Mouse (Mus musculus): ENCODE measurements around the gene Dlk1. TPM values are rescaled to one million over a fixed set of nuclear protein-coding genes. Genes with fewer than 3 reads are reported as not detected.

Dlk1 gene
- polyA plus RNA-seq, 1 experiment: not detected

- Histone ChIP-seq H3K4me3 (ENCODE audit: insufficient read depth, poor library complexity, severe bottlenecking) (no peak overlapping the region), H3K36me3 (ENCODE audit: control insufficient read depth, insufficient read depth) (no peaks in the 10 kb centered on the region), H3K79me2 (ENCODE audit: control insufficient read depth, insufficient read depth) (no peaks in the 10 kb centered on the region), H3K27me3 (ENCODE audit: control insufficient read depth, insufficient read depth, insufficient read length) (no peaks in the 10 kb centered on the region), H3ac (ENCODE audit: control insufficient read depth, insufficient read length, low read depth) (no peak overlapping the region), H3K79me3 (ENCODE audit: low read depth) (no peaks in the 10 kb centered on the region)
- TF ChIP-seq FOSL1 (IDR thresholded peaks at IDR 0.05; ENCODE audit: insufficient read depth, low read length, poor library complexity, severe bottlenecking) (no peak), CTCF (IDR thresholded peaks at IDR 0.05; ENCODE audit: control insufficient read depth, insufficient read depth, insufficient read length) (no peak), MYOD1 (IDR thresholded peaks at IDR 0.05; ENCODE audit: control insufficient read depth, insufficient read length, low read depth) (no peak), MYOG (IDR thresholded peaks at IDR 0.05; ENCODE audit: control insufficient read depth, extremely low read depth, insufficient read length) (no peak), CEBPB (IDR thresholded peaks at IDR 0.05; ENCODE audit: low read depth) (no peak)
Observed at GRCm38 (mm10) chr12:109491701-109492100, 39.1 kb downstream of the Dlk1 start.

DNA sequence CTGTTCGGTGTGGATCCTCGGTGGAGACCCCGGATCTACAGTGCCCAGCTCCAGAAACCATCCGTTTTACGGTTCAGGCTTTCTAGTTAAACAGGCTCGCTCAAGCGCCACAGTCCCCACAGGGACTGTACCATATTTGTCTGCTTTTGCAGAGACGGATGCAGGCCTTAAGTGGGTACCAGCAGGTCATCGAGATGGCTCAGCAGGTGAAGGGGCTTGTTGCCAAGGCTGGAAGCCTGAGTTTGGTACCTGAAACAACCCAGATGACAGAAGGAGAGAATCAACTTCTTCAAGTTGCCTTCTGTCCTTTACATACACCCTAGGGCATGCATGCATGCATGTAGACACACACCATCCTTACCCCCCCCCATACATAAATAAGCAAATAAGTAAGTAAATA, 40.8 kb downstream of the Dlk1 start:
- no peak for TF ChIP-seq CEBPB (IDR thresholded peaks at IDR 0.05; ENCODE audit: low read depth)
- no peak for TF ChIP-seq CTCF (IDR thresholded peaks at IDR 0.05; ENCODE audit: control insufficient read depth, insufficient read depth, insufficient read length)
- Histone ChIP-seq H3K79me2 (ENCODE audit: control insufficient read depth, insufficient read depth) (no peaks in the 10 kb centered on the region), H3K79me3 (ENCODE audit: low read depth) (no peaks in the 10 kb centered on the region), H3K4me3 (ENCODE audit: insufficient read depth, poor library complexity, severe bottlenecking) (no peak overlapping the region), H3K36me3 (ENCODE audit: control insufficient read depth, insufficient read depth) (no peaks in the 10 kb centered on the region), H3ac (ENCODE audit: control insufficient read depth, insufficient read length, low read depth) (no peak overlapping the region), H3K27me3 (ENCODE audit: control insufficient read depth, insufficient read depth, insufficient read length) (no peaks in the 10 kb centered on the region)

DNA sequence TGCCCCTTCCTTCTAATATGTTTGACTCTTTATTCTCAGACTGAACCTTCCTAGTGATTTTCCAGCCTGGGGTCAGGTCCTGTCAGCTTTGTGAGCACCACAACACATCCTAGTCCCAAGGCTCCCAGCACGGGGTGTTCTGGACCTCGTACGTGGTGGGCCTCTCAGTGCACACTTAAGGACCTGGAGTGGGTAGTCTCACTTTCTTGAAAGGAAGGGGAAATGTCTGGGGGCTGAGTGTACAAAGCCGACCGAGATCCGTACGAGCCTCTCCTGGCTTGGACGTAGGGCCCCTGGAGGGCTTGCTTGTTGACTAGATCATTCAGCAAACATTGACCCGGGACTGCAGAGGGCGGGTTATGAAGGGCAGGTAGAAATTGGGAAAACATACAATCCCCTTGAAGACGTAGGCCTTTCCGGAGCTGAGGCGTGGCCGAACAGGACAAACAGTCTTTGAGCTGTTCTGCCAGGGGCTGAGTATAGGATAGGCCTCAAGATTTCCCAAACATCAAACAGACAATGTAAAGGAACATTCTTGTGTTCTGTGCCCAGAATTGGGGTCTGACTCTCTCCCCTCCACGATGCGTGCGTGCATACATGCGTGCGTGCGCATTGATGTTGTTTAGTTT, 42.5 kb downstream of the Dlk1 start:
- Histone ChIP-seq H3K79me3 (ENCODE audit: low read depth) (no peaks in the 10 kb centered on the region), H3K4me3 (ENCODE audit: insufficient read depth, poor library complexity, severe bottlenecking) (no peak overlapping the region), H3K27me3 (ENCODE audit: control insufficient read depth, insufficient read depth, insufficient read length) (no peaks in the 10 kb centered on the region), H3K36me3 (ENCODE audit: control insufficient read depth, insufficient read depth) (no peaks in the 10 kb centered on the region), H3K79me2 (ENCODE audit: control insufficient read depth, insufficient read depth) (no peaks in the 10 kb centered on the region), H3ac (ENCODE audit: control insufficient read depth, insufficient read length, low read depth) (no peak overlapping the region)
- no peak for TF ChIP-seq CEBPB (IDR thresholded peaks at IDR 0.05; ENCODE audit: low read depth)
- TF ChIP-seq CTCF (IDR thresholded peaks at IDR 0.05; ENCODE audit: control insufficient read depth, insufficient read depth, insufficient read length): no peak
- no peak for TF ChIP-seq MYOD1 (IDR thresholded peaks at IDR 0.05; ENCODE audit: control insufficient read depth, insufficient read length, low read depth)
- TF ChIP-seq FOSL1 (IDR thresholded peaks at IDR 0.05; ENCODE audit: insufficient read depth, low read length, poor library complexity, severe bottlenecking): no peak
- no peak for TF ChIP-seq MAX (IDR thresholded peaks at IDR 0.05)
- no peak for TF ChIP-seq USF1 (IDR thresholded peaks at IDR 0.05; ENCODE audit: low read depth)
- TF ChIP-seq MYOG (IDR thresholded peaks at IDR 0.05; ENCODE audit: control insufficient read depth, extremely low read depth, insufficient read length): no peak

GRCm38 (mm10) chr12:109496397-109496796, 43.8 kb downstream of the Dlk1 start:
- no peak overlapping the region for H3K4me3 ChIP-seq (ENCODE audit: insufficient read depth, poor library complexity, severe bottlenecking)
- no peaks in the 10 kb centered on the region for H3K79me3 ChIP-seq (ENCODE audit: low read depth)
- no peak overlapping the region for H3ac ChIP-seq (ENCODE audit: control insufficient read depth, insufficient read length, low read depth)
- no peaks in the 10 kb centered on the region for H3K36me3 ChIP-seq (ENCODE audit: control insufficient read depth, insufficient read depth)
- no peak for TF ChIP-seq MYOG (IDR thresholded peaks at IDR 0.05; ENCODE audit: control insufficient read depth, extremely low read depth, insufficient read length)
- TF ChIP-seq USF1 (IDR thresholded peaks at IDR 0.05; ENCODE audit: low read depth): no peak
- TF ChIP-seq CTCF (IDR thresholded peaks at IDR 0.05; ENCODE audit: control insufficient read depth, insufficient read depth, insufficient read length): no peak
- TF ChIP-seq MAX (IDR thresholded peaks at IDR 0.05): no peak
- no peak for TF ChIP-seq MYOD1 (IDR thresholded peaks at IDR 0.05; ENCODE audit: control insufficient read depth, insufficient read length, low read depth)
- no peaks in the 10 kb centered on the region for H3K79me2 ChIP-seq (ENCODE audit: control insufficient read depth, insufficient read depth)
- H3K27me3 ChIP-seq (ENCODE audit: control insufficient read depth, insufficient read depth, insufficient read length): no peaks in the 10 kb centered on the region

DNA sequence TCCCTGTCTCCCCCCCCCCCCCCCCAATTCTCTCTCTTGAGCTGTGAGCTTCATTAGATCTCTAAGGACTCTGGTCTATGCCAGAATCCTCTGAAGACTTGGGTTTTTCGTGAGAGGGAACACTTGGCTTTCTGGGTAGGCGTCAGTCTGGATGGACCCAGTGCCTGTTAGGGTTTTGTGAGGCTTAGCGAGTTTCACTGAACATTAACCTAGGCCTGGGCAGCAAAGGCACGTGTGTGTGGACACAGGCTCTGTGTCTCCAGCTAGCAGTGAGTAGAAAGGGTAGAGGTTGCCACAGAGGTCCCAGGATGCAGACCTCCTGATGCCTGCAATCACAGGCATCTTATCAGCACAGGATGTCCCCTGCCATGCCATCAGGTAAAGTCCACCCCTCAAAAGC, 48.4 kb downstream of the Dlk1 start:
- Histone ChIP-seq H3ac (ENCODE audit: control insufficient read depth, insufficient read length, low read depth) (no peak overlapping the region), H3K36me3 (ENCODE audit: control insufficient read depth, insufficient read depth) (no peaks in the 10 kb centered on the region), H3K79me2 (ENCODE audit: control insufficient read depth, insufficient read depth) (no peaks in the 10 kb centered on the region), H3K27me3 (ENCODE audit: control insufficient read depth, insufficient read depth, insufficient read length) (no peaks in the 10 kb centered on the region), H3K4me3 (ENCODE audit: insufficient read depth, poor library complexity, severe bottlenecking) (no peak overlapping the region), H3K79me3 (ENCODE audit: low read depth) (no peaks in the 10 kb centered on the region)
- no peak for TF ChIP-seq CEBPB (IDR thresholded peaks at IDR 0.05; ENCODE audit: low read depth)
- TF ChIP-seq MAX (IDR thresholded peaks at IDR 0.05): no peak
- TF ChIP-seq USF1 (IDR thresholded peaks at IDR 0.05; ENCODE audit: low read depth): no peak
- TF ChIP-seq CTCF (IDR thresholded peaks at IDR 0.05; ENCODE audit: control insufficient read depth, insufficient read depth, insufficient read length): no peak

GRCm38 (mm10) chr12:109502360-109503040, 49.9 kb downstream of the Dlk1 start:
- TF ChIP-seq FOSL1 (IDR thresholded peaks at IDR 0.05; ENCODE audit: insufficient read depth, low read length, poor library complexity, severe bottlenecking) (no peak), MYOD1 (IDR thresholded peaks at IDR 0.05; ENCODE audit: control insufficient read depth, insufficient read length, low read depth) (no peak), USF1 (IDR thresholded peaks at IDR 0.05; ENCODE audit: low read depth) (no peak), MAX (IDR thresholded peaks at IDR 0.05) (no peak), MYOG (IDR thresholded peaks at IDR 0.05; ENCODE audit: control insufficient read depth, extremely low read depth, insufficient read length) (no peak), CTCF (IDR thresholded peaks at IDR 0.05; ENCODE audit: control insufficient read depth, insufficient read depth, insufficient read length) (no peak), CEBPB (IDR thresholded peaks at IDR 0.05; ENCODE audit: low read depth) (no peak)
- Histone ChIP-seq H3ac (ENCODE audit: control insufficient read depth, insufficient read length, low read depth) (no peak overlapping the region), H3K36me3 (ENCODE audit: control insufficient read depth, insufficient read depth) (no peaks in the 10 kb centered on the region), H3K79me3 (ENCODE audit: low read depth) (no peaks in the 10 kb centered on the region), H3K4me3 (ENCODE audit: insufficient read depth, poor library complexity, severe bottlenecking) (no peak overlapping the region), H3K79me2 (ENCODE audit: control insufficient read depth, insufficient read depth) (no peaks in the 10 kb centered on the region), H3K27me3 (ENCODE audit: control insufficient read depth, insufficient read depth, insufficient read length) (peaks cover 4% of the 10 kb centered on the region)

All from C2C12 (cell line).